Mouse (Mus musculus): ENCODE measurements at regions not wholly inside any gene's neighbourhood (a gene's known extent, or its start where the extent isn't known, plus 50 kb on each side); places are given as distances from the start of the nearest gene placed in this dataset.

- no peak for TF ChIP-seq POLR2A (IDR thresholded peaks at IDR 0.05; ENCODE audit: borderline replicate concordance, insufficient read depth, low read length)
- no peak for TF ChIP-seq CTCF (IDR thresholded peaks at IDR 0.05; ENCODE audit: borderline replicate concordance, insufficient read depth, low read depth, low read length)
Observed at GRCm38 (mm10) chr8:103475816-103476797, 625.3 kb upstream of the Cdh5 start.
